Mouse (Mus musculus): ENCODE results near the gene Trpc5. TPM values are rescaled to one million over a fixed set of nuclear protein-coding genes. Genes with fewer than 3 reads are reported as not detected.

Trpc5 gene
- polyA plus RNA-seq (2017; shearing (Covaris generic)), result not detected

DNA sequence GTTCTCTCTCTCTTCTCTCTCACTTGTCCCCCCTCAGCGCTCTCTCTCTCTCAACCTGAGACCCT is at the start of gene Trpc5:
TSS of gene Trpc5 (minus strand) at position 39 of the 65 bp plus-strand sequence.

GRCm38 (mm10) chrX:144688207-144689118 is 483 bp upstream of the Trpc5 start, which contains the start of gene Rtl4:
Rtl4 (plus strand) TSS chrX:144688907.

GRCm38 (mm10) chrX:144456281-144456680 is 231.7 kb downstream of the Trpc5 start, which contains the start of gene Trpc5os:
Trpc5os (plus strand) TSS chrX:144456581.

Other genes starting within 250 kb of the Trpc5 start
- gene Trpc5os, start 231.6 kb downstream of the Trpc5 start, polyA plus RNA-seq (2017; shearing (Covaris generic)), result not detected
- not detected for gene Rtl4, start 727 bp upstream of the Trpc5 start, polyA plus RNA-seq (2017; shearing (Covaris generic))

Data from naive thymus-derived CD4-positive, alpha-beta T cell, adult 5 months (primary cell).